ENCODE assay signal across 9 mouse cellular contexts in genomic region chr13:115679591-115679990, GRCm38 (mm10).
DNase-seq lines count a peak whose midpoint lies in the region; ATAC-seq and TF ChIP-seq lines count a peak whose summit lies in the region.
"Had no signal": no experiment of that assay in that cellular context is flagged by ENCODE, and none has a peak within 500 bp of the region (broad histone marks: within the 10 kb centered on the region; RNA-seq: fewer than 3 reads in every experiment).

No protein-coding gene starts in this region.

- H3K4me1 ChIP-seq in hindbrain, embryonic 14.5 days (replicated peaks; ENCODE audit: control insufficient read depth, insufficient read depth, low read length): no peaks in the 10 kb centered on the region
- no peaks in the 10 kb centered on the region for H3K4me1 ChIP-seq in hindbrain, embryonic 12.5 days
- H3K4me1 ChIP-seq in neural tube, embryonic 11.5 days (ENCODE audit: control insufficient read depth, insufficient read depth, low read length): no peaks in the 10 kb centered on the region
- no peaks in the 10 kb centered on the region for H3K4me1 ChIP-seq in neural tube, embryonic 15.5 days
- H3K4me1 ChIP-seq in stomach, postnatal 0 days (replicated peaks; ENCODE audit: control insufficient read depth, insufficient read depth): no peaks in the 10 kb centered on the region

- ATAC-seq in hindbrain, embryonic 14.5 days (ENCODE audit: low FRiP score): no peak
- no peak for ATAC-seq in hindbrain, embryonic 12.5 days (ENCODE audit: low FRiP score)
- ATAC-seq in neural tube, embryonic 11.5 days (ENCODE audit: insufficient read depth, low FRiP score, low TSS enrichment): no peak
- no peak for ATAC-seq in neural tube, embryonic 15.5 days (ENCODE audit: low FRiP score)
- no peak for ATAC-seq in stomach, postnatal 0 days (ENCODE audit: low FRiP score, low TSS enrichment)
- ATAC-seq in frontal cortex, adult (ENCODE audit: low TSS enrichment): no peak

- H3K9me3 ChIP-seq in hindbrain, embryonic 14.5 days (ENCODE audit: control insufficient read depth, low read length): no peaks in the 10 kb centered on the region
- H3K9me3 ChIP-seq in hindbrain, embryonic 12.5 days (replicated peaks): no peaks in the 10 kb centered on the region
- H3K9me3 ChIP-seq in neural tube, embryonic 11.5 days (ENCODE audit: control insufficient read depth, low read length): no peaks in the 10 kb centered on the region
- H3K9me3 ChIP-seq in neural tube, embryonic 15.5 days (replicated peaks): no peaks in the 10 kb centered on the region
- no peaks in the 10 kb centered on the region for H3K9me3 ChIP-seq in stomach, postnatal 0 days (ENCODE audit: control insufficient read depth, low read length)

- peak; percentile 70 for DNase-seq in hindbrain, embryonic 14.5 days (ENCODE audit: low spot score)
- peak; percentile 16 for DNase-seq in neural tube, embryonic 11.5 days (ENCODE audit: low spot score)
- peak; percentile 77 for DNase-seq in embryo, embryonic 10.5 days (ENCODE audit: low spot score)
- peak; percentile 14 for DNase-seq in stomach, postnatal 0 days (ENCODE audit: low spot score)
- DNase-seq: cerebellum, adult 11-12 months; heart, postnatal 4 days had no signal

- no peak overlapping the region for H3K9ac ChIP-seq in hindbrain, embryonic 14.5 days
- H3K9ac ChIP-seq in hindbrain, embryonic 12.5 days: no peak overlapping the region
- H3K9ac ChIP-seq in neural tube, embryonic 11.5 days (ENCODE audit: low read length): no peak overlapping the region
- H3K9ac ChIP-seq in neural tube, embryonic 15.5 days (replicated peaks): no peak overlapping the region
- no peak overlapping the region for H3K9ac ChIP-seq in stomach, postnatal 0 days (ENCODE audit: low read length)

- no peaks in the 10 kb centered on the region for H3K36me3 ChIP-seq in hindbrain, embryonic 14.5 days (replicated peaks; ENCODE audit: control insufficient read depth, insufficient read depth)
- H3K36me3 ChIP-seq in hindbrain, embryonic 12.5 days: no peaks in the 10 kb centered on the region
- no peaks in the 10 kb centered on the region for H3K36me3 ChIP-seq in neural tube, embryonic 11.5 days (ENCODE audit: control insufficient read depth, insufficient read depth, low read length)
- H3K36me3 ChIP-seq in neural tube, embryonic 15.5 days: no peaks in the 10 kb centered on the region
- H3K36me3 ChIP-seq in stomach, postnatal 0 days (ENCODE audit: control insufficient read depth, insufficient read depth, low read length): no peaks in the 10 kb centered on the region

- no peak overlapping the region for H3K4me3 ChIP-seq in hindbrain, embryonic 14.5 days (replicated peaks; ENCODE audit: low read length)
- no peak overlapping the region for H3K4me3 ChIP-seq in hindbrain, embryonic 12.5 days
- no peak overlapping the region for H3K4me3 ChIP-seq in neural tube, embryonic 11.5 days (ENCODE audit: low read depth, low read length)
- H3K4me3 ChIP-seq in neural tube, embryonic 15.5 days (replicated peaks): no peak overlapping the region
- H3K4me3 ChIP-seq in stomach, postnatal 0 days (ENCODE audit: low read depth, low read length): no peak overlapping the region

- 49% methylated on average over 6 of the region's 6 CpGs for WGBS in hindbrain, embryonic 14.5 days
- WGBS in hindbrain, embryonic 12.5 days: 46% methylated on average over 6 of the region's 6 CpGs
- WGBS in neural tube, embryonic 11.5 days: 56% methylated on average over 6 of the region's 6 CpGs
- WGBS in neural tube, embryonic 15.5 days: 45% methylated on average over 6 of the region's 6 CpGs
- 26% methylated on average over 6 of the region's 6 CpGs for WGBS in stomach, postnatal 0 days

- no peak for TF ChIP-seq EP300 in stomach, postnatal 0 days (optimal IDR thresholded peaks at IDR 0.05)

- TF ChIP-seq CTCF in stomach, postnatal 0 days (IDR thresholded peaks at IDR 0.05; ENCODE audit: low read depth): peak; percentile 75

- no peak overlapping the region for H3K27ac ChIP-seq in hindbrain, embryonic 14.5 days
- no peak overlapping the region for H3K27ac ChIP-seq in hindbrain, embryonic 12.5 days
- H3K27ac ChIP-seq in neural tube, embryonic 11.5 days (ENCODE audit: low read depth, low read length): no peak overlapping the region
- no peak overlapping the region for H3K27ac ChIP-seq in neural tube, embryonic 15.5 days (replicated peaks)
- no peak overlapping the region for H3K27ac ChIP-seq in stomach, postnatal 0 days (replicated peaks)

- H3K4me2 ChIP-seq in hindbrain, embryonic 14.5 days (replicated peaks): no peak overlapping the region
- no peak overlapping the region for H3K4me2 ChIP-seq in hindbrain, embryonic 12.5 days (replicated peaks)
- H3K4me2 ChIP-seq in neural tube, embryonic 11.5 days (ENCODE audit: low read depth): no peak overlapping the region
- no peak overlapping the region for H3K4me2 ChIP-seq in neural tube, embryonic 15.5 days
- no peak overlapping the region for H3K4me2 ChIP-seq in stomach, postnatal 0 days (replicated peaks; ENCODE audit: low read depth)

- H3K27me3 ChIP-seq in hindbrain, embryonic 14.5 days (ENCODE audit: control insufficient read depth, insufficient read depth, low read length): peaks cover 74% of the 10 kb centered on the region
- peaks cover 51% of the 10 kb centered on the region for H3K27me3 ChIP-seq in hindbrain, embryonic 12.5 days
- H3K27me3 ChIP-seq in neural tube, embryonic 11.5 days (ENCODE audit: control insufficient read depth, insufficient read depth, low read length): peaks cover 36% of the 10 kb centered on the region
- peaks cover 43% of the 10 kb centered on the region for H3K27me3 ChIP-seq in neural tube, embryonic 15.5 days (replicated peaks)
- H3K27me3 ChIP-seq in stomach, postnatal 0 days (ENCODE audit: control insufficient read depth, insufficient read depth, low read length): no peaks in the 10 kb centered on the region

Comparison
In these comparisons a context has a peak if more than half of its experiments do, and no peak if none do; other contexts are left out.
1. DNase-seq: peak in every context shown above with its lines; median percentile 77 in embryo, embryonic 10.5 days; 70 in hindbrain, embryonic 14.5 days; 16 in neural tube, embryonic 11.5 days; 14 in stomach, postnatal 0 days.